Mouse (Mus musculus): ENCODE results near the gene Rpl18. TPM values are rescaled to one million over a fixed set of nuclear protein-coding genes. Genes with fewer than 3 reads are reported as not detected.

The Rpl18 gene
- polyA plus RNA-seq, 1 experiment from 2014 or later: 603 TPM

GRCm38 (mm10) chr7:45695098-45695497, 20.2 kb upstream of the Rpl18 start:
- WGBS: 2% methylated on average over 6 of the region's 6 CpGs
- H3K4me3 ChIP-seq (ENCODE audit: low read depth, low read length): no peak overlapping the region

GRCm38 (mm10) chr7:45697894-45698293, 17.4 kb upstream of the Rpl18 start:
- H3K4me1 ChIP-seq (ENCODE audit: control insufficient read depth, insufficient read depth, low read length): 0 out of 2 replicates have a peak, but pooled peaks cover 4% of the 10 kb centered on the region
- peaks cover 7% of the 10 kb centered on the region; the same call in 1 of the 2 replicates for H3K27me3 ChIP-seq (ENCODE audit: control insufficient read depth, insufficient read depth, low read length)
- no peak overlapping the region for H3K4me3 ChIP-seq (ENCODE audit: low read depth, low read length)
- WGBS: 80% methylated on average over 7 of the region's 7 CpGs
- H3K9ac ChIP-seq (replicated peaks; ENCODE audit: low read depth, low read length): no peak overlapping the region
- H3K9me3 ChIP-seq (ENCODE audit: control insufficient read depth, low read length): no peaks in the 10 kb centered on the region
- no peak overlapping the region for H3K4me2 ChIP-seq (ENCODE audit: low read depth, low read length)
- H3K36me3 ChIP-seq (ENCODE audit: control insufficient read depth, insufficient read depth, low read length): no peaks in the 10 kb centered on the region
- H3K27ac ChIP-seq (ENCODE audit: low read depth, low read length): no peak overlapping the region
- ATAC-seq (ENCODE audit: low read depth): no peak

More at GRCm38 (mm10) chr7:45695098-45695497, 20.2 kb upstream of the Rpl18 start:
- Histone ChIP-seq H3K9me3 (ENCODE audit: control insufficient read depth, low read length) (no peaks in the 10 kb centered on the region), H3K27me3 (ENCODE audit: control insufficient read depth, insufficient read depth, low read length) (peaks cover 7% of the 10 kb centered on the region; the same call in 1 of the 2 replicates), H3K4me1 (ENCODE audit: control insufficient read depth, insufficient read depth, low read length) (0 out of 2 replicates have a peak, but pooled peaks cover under 1% of the 10 kb centered on the region), H3K27ac (ENCODE audit: low read depth, low read length) (no peak overlapping the region), H3K4me2 (ENCODE audit: low read depth, low read length) (no peak overlapping the region), H3K36me3 (ENCODE audit: control insufficient read depth, insufficient read depth, low read length) (no peaks in the 10 kb centered on the region), H3K9ac (replicated peaks; ENCODE audit: low read depth, low read length) (no peak overlapping the region)
- ATAC-seq (ENCODE audit: low read depth): no peak

GRCm38 (mm10) chr7:45699523-45700141, 15.6 kb upstream of the Rpl18 start, which contains the start of gene Car11:
Gene Car11 (plus strand): TSS chr7:45699843.
- Histone ChIP-seq H3K4me3 (ENCODE audit: low read depth, low read length) (peak within 1 kb of the TSS; percentile 46), H3K27ac (ENCODE audit: low read depth, low read length) (peak within 1 kb of the TSS; percentile 70), H3K4me2 (ENCODE audit: low read depth, low read length) (peak within 1 kb of the TSS; percentile 85), H3K27me3 (ENCODE audit: control insufficient read depth, insufficient read depth, low read length) (peaks cover 7% of the 10 kb centered on the region; the same call in 1 of the 2 replicates), H3K9ac (replicated peaks; ENCODE audit: low read depth, low read length) (peak within 1 kb of the TSS; percentile 67), H3K36me3 (ENCODE audit: control insufficient read depth, insufficient read depth, low read length) (no peaks in the 10 kb centered on the region), H3K9me3 (ENCODE audit: control insufficient read depth, low read length) (no peaks in the 10 kb centered on the region), H3K4me1 (ENCODE audit: control insufficient read depth, insufficient read depth, low read length) (peaks cover 10% of the 10 kb centered on the region; the same call in 1 of the 2 replicates)
- 2% methylated on average over 35 of the region's 36 CpGs for WGBS
- ATAC-seq (ENCODE audit: low read depth): no peak

- Histone ChIP-seq H3K9me3 (ENCODE audit: control insufficient read depth, low read length) (no peaks in the 10 kb centered on the region), H3K4me1 (ENCODE audit: control insufficient read depth, insufficient read depth, low read length) (peaks cover 11% of the 10 kb centered on the region; the same call in 1 of the 2 replicates), H3K9ac (replicated peaks; ENCODE audit: low read depth, low read length) (peak overlapping the region; percentile 67), H3K4me2 (ENCODE audit: low read depth, low read length) (peak overlapping the region; percentile 85), H3K36me3 (ENCODE audit: control insufficient read depth, insufficient read depth, low read length) (no peaks in the 10 kb centered on the region), H3K27ac (ENCODE audit: low read depth, low read length) (peak overlapping the region; percentile 70), H3K27me3 (ENCODE audit: control insufficient read depth, insufficient read depth, low read length) (peaks cover 7% of the 10 kb centered on the region; the same call in 1 of the 2 replicates), H3K4me3 (ENCODE audit: low read depth, low read length) (peak overlapping the region; percentile 46)
- under 1% methylated on average over 20 of the region's 20 CpGs for WGBS
- peak; percentile 3; the same call in 1 of the 2 replicates for ATAC-seq (ENCODE audit: low read depth)
Observed at GRCm38 (mm10) chr7:45700301-45701015, 14.8 kb upstream of the Rpl18 start.

GRCm38 (mm10) chr7:45701072-45701471, 14.2 kb upstream of the Rpl18 start:
- peaks cover 7% of the 10 kb centered on the region; the same call in 1 of the 2 replicates for H3K27me3 ChIP-seq (ENCODE audit: control insufficient read depth, insufficient read depth, low read length)
- H3K27ac ChIP-seq (ENCODE audit: low read depth, low read length): peak overlapping the region; percentile 30; the same call in 1 of the 2 replicates
- ATAC-seq (ENCODE audit: low read depth): no peak
- no peaks in the 10 kb centered on the region for H3K9me3 ChIP-seq (ENCODE audit: control insufficient read depth, low read length)
- peak overlapping the region; percentile 22 for H3K4me3 ChIP-seq (ENCODE audit: low read depth, low read length)
- no peaks in the 10 kb centered on the region for H3K36me3 ChIP-seq (ENCODE audit: control insufficient read depth, insufficient read depth, low read length)
- H3K9ac ChIP-seq (replicated peaks; ENCODE audit: low read depth, low read length): peak overlapping the region; percentile 30; the same call in 1 of the 2 replicates
- H3K4me2 ChIP-seq (ENCODE audit: low read depth, low read length): peak overlapping the region; percentile 85
- H3K4me1 ChIP-seq (ENCODE audit: control insufficient read depth, insufficient read depth, low read length): peaks cover 17% of the 10 kb centered on the region
- 24% methylated on average over 11 of the region's 11 CpGs for WGBS

- no peak for ATAC-seq (ENCODE audit: low read depth)
- Histone ChIP-seq H3K36me3 (ENCODE audit: control insufficient read depth, insufficient read depth, low read length) (no peaks in the 10 kb centered on the region), H3K9ac (replicated peaks; ENCODE audit: low read depth, low read length) (no peak overlapping the region), H3K9me3 (ENCODE audit: control insufficient read depth, low read length) (no peaks in the 10 kb centered on the region), H3K4me1 (ENCODE audit: control insufficient read depth, insufficient read depth, low read length) (peaks cover 22% of the 10 kb centered on the region), H3K27me3 (ENCODE audit: control insufficient read depth, insufficient read depth, low read length) (peaks cover 7% of the 10 kb centered on the region; the same call in 1 of the 2 replicates), H3K4me3 (ENCODE audit: low read depth, low read length) (peak overlapping the region; percentile 22; the same call in 1 of the 2 replicates), H3K4me2 (ENCODE audit: low read depth, low read length) (peak overlapping the region; percentile 85), H3K27ac (ENCODE audit: low read depth, low read length) (no peak overlapping the region)
- 85% methylated on average over 11 of the region's 11 CpGs for WGBS
Observed at GRCm38 (mm10) chr7:45701607-45702006, 13.7 kb upstream of the Rpl18 start.

- H3K27me3 ChIP-seq (ENCODE audit: control insufficient read depth, insufficient read depth, low read length): peaks cover 7% of the 10 kb centered on the region; the same call in 1 of the 2 replicates
- H3K36me3 ChIP-seq (ENCODE audit: control insufficient read depth, insufficient read depth, low read length): no peaks in the 10 kb centered on the region
- no peak for ATAC-seq (ENCODE audit: low read depth)
- no peak overlapping the region for H3K27ac ChIP-seq (ENCODE audit: low read depth, low read length)
- H3K4me3 ChIP-seq (ENCODE audit: low read depth, low read length): no peak overlapping the region
- no peak overlapping the region for H3K4me2 ChIP-seq (ENCODE audit: low read depth, low read length)
- 96% methylated on average over 11 of the region's 11 CpGs for WGBS
- peaks cover 23% of the 10 kb centered on the region for H3K4me1 ChIP-seq (ENCODE audit: control insufficient read depth, insufficient read depth, low read length)
- no peaks in the 10 kb centered on the region for H3K9me3 ChIP-seq (ENCODE audit: control insufficient read depth, low read length)
- H3K9ac ChIP-seq (replicated peaks; ENCODE audit: low read depth, low read length): no peak overlapping the region
Observed at GRCm38 (mm10) chr7:45702316-45702715, 12.9 kb upstream of the Rpl18 start.

- Histone ChIP-seq H3K9ac (replicated peaks; ENCODE audit: low read depth, low read length) (no peak overlapping the region), H3K36me3 (ENCODE audit: control insufficient read depth, insufficient read depth, low read length) (no peaks in the 10 kb centered on the region), H3K4me3 (ENCODE audit: low read depth, low read length) (no peak overlapping the region), H3K4me1 (ENCODE audit: control insufficient read depth, insufficient read depth, low read length) (peaks cover 24% of the 10 kb centered on the region), H3K27ac (ENCODE audit: low read depth, low read length) (no peak overlapping the region), H3K4me2 (ENCODE audit: low read depth, low read length) (peak overlapping the region; percentile 93), H3K9me3 (ENCODE audit: control insufficient read depth, low read length) (no peaks in the 10 kb centered on the region), H3K27me3 (ENCODE audit: control insufficient read depth, insufficient read depth, low read length) (peaks cover 7% of the 10 kb centered on the region; the same call in 1 of the 2 replicates)
- WGBS: 90% methylated on average over 17 of the region's 17 CpGs
- no peak for ATAC-seq (ENCODE audit: low read depth)
Observed at GRCm38 (mm10) chr7:45702809-45703520, 12.3 kb upstream of the Rpl18 start.

Data from neural tube, embryonic 14.5 days (tissue).